Mouse (Mus musculus) megakaryocyte, embryonic 14.5 days (primary cell): ENCODE data around the gene Tufm.

Experiments used
- FLI1 ChIP-seq: IDR thresholded peaks from 2 replicates; pipeline ENCODE4 v1.6.1; 2012; ENCODE audit warnings: low read length, inconsistent platforms, mixed read lengths
- GATA1 ChIP-seq: IDR thresholded peaks from 3 replicates; pipeline ENCODE4 v1.6.1; 2012; ENCODE audit warnings: mixed read lengths, low read length, inconsistent platforms, borderline replicate concordance

GRCm38 (mm10) chr7:126502751-126503150 lies 15.6 kb downstream of the Tufm start:
- TF ChIP-seq FLI1 = no peak
- no peak for TF ChIP-seq GATA1
